In the genomic region with DNA sequence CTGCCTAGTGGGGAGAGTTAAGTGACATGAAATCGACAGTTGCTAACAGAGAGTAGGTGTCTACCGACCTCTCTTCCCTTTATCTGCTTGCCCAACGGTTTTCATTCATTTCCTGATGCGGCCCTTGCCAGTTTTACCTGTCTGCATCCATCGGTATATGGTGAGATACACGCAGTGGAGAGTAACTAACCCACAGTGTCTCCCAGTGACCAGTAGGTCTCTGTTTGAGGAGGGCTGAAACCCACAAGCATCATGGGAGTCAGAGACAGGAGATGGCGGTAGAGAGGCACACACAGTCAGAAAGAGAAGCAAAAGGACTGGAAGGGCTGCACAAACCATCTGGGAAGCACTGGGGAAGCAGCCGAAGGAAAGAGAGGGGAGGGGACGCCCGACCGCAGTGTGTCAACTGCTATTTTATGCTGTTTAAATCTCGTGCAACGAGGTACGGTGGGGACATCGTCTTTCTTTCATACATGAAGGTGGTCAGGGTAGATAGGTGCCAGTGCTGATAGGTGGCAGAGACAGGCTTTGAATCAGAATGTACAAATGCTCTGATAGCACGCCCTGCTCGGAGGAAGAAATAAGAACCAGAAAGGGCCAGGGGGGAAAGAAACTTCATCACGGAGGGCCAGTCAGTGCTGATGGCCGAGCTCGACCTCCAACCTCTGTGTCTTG, we compare ENCODE assay signal across 9 mouse cellular contexts. TPM values are rescaled to one million over a fixed set of nuclear protein-coding genes. Genes with fewer than 3 reads are reported as not detected.
DNase-seq lines count a peak whose midpoint lies in the region; ATAC-seq and TF ChIP-seq lines count a peak whose summit lies in the region.
"Had no signal": no experiment of that assay in that cellular context is flagged by ENCODE, and none has a peak within 500 bp of the region (broad histone marks: within the 10 kb centered on the region; RNA-seq: fewer than 3 reads in every experiment).

No protein-coding gene starts in this region.

- H3K9ac ChIP-seq in intestine, postnatal 0 days (ENCODE audit: low read depth, low read length) = no peak overlapping the region
- no peak overlapping the region for H3K9ac ChIP-seq in intestine, embryonic 15.5 days
- H3K9ac ChIP-seq in liver, embryonic 15.5 days = 0 out of 2 replicates have a peak overlapping the region, but pooled peaks have one; percentile 4
- no peak overlapping the region for H3K9ac ChIP-seq in heart, embryonic 11.5 days (ENCODE audit: low read depth, low read length)

- H3K4me3 ChIP-seq in intestine, postnatal 0 days (ENCODE audit: low read depth, low read length) = no peak overlapping the region
- no peak overlapping the region for H3K4me3 ChIP-seq in intestine, embryonic 15.5 days (replicated peaks)
- H3K4me3 ChIP-seq in liver, embryonic 15.5 days (replicated peaks) = no peak overlapping the region
- no peak overlapping the region for H3K4me3 ChIP-seq in heart, embryonic 11.5 days (ENCODE audit: low read depth, low read length)

- no peaks in the 10 kb centered on the region for H3K9me3 ChIP-seq in intestine, postnatal 0 days (ENCODE audit: control insufficient read depth)
- no peaks in the 10 kb centered on the region for H3K9me3 ChIP-seq in intestine, embryonic 15.5 days
- no peaks in the 10 kb centered on the region for H3K9me3 ChIP-seq in liver, embryonic 15.5 days (replicated peaks)
- H3K9me3 ChIP-seq in heart, embryonic 11.5 days (replicated peaks; ENCODE audit: control insufficient read depth, low read length) = peaks cover 4% of the 10 kb centered on the region; the same call in 1 of the 2 replicates

- ATAC-seq in intestine, postnatal 0 days = no peak
- no peak for ATAC-seq in intestine, embryonic 15.5 days
- peak; percentile 16 for ATAC-seq in CD4-positive, CD25-positive, alpha-beta regulatory T cell, adult 4 months
- ATAC-seq in liver, embryonic 15.5 days (ENCODE audit: insufficient read depth) = peak; percentile 55
- ATAC-seq in heart, embryonic 11.5 days (replicated peaks; ENCODE audit: insufficient number of reproducible peaks, low FRiP score, low TSS enrichment) = no peak
- ATAC-seq: hindbrain, embryonic 16.5 days had no signal

- TF ChIP-seq CTCF in intestine, postnatal 0 days (IDR thresholded peaks at IDR 0.05; ENCODE audit: low read depth) = peak; percentile 49

- H3K4me1 ChIP-seq in intestine, postnatal 0 days (replicated peaks; ENCODE audit: control insufficient read depth, insufficient read depth, low read length) = no peaks in the 10 kb centered on the region
- H3K4me1 ChIP-seq in intestine, embryonic 15.5 days (replicated peaks) = 0 out of 2 replicates have a peak, but pooled peaks cover 4% of the 10 kb centered on the region
- peaks cover 15% of the 10 kb centered on the region for H3K4me1 ChIP-seq in liver, embryonic 15.5 days (replicated peaks)
- H3K4me1 ChIP-seq in heart, embryonic 11.5 days (ENCODE audit: control insufficient read depth, insufficient read depth, low read length) = peaks cover 3% of the 10 kb centered on the region; the same call in 1 of the 2 replicates

- no peak overlapping the region for H3K4me2 ChIP-seq in intestine, postnatal 0 days (replicated peaks; ENCODE audit: low read depth)
- no peak overlapping the region for H3K4me2 ChIP-seq in intestine, embryonic 15.5 days (replicated peaks)
- peak overlapping the region; percentile 52 for H3K4me2 ChIP-seq in liver, embryonic 15.5 days
- no peak overlapping the region for H3K4me2 ChIP-seq in heart, embryonic 11.5 days

- DNase-seq in c-Kit-positive CD71-positive TER-119-negative erythroid progenitor cells, embryonic 14.5 days (ENCODE audit: low read depth) = peak; percentile 33
- DNase-seq in embryo, embryonic 11 days = no peak
- DNase-seq in gastrocnemius, postnatal 25 days = no peak

- WGBS in intestine, postnatal 0 days = 79% methylated on average over 20 of the region's 20 CpGs
- 79% methylated on average over 20 of the region's 20 CpGs for WGBS in intestine, embryonic 15.5 days
- WGBS in liver, embryonic 15.5 days (ENCODE audit: insufficient replicate concordance) = 25% methylated on average over 20 of the region's 20 CpGs
- 65% methylated on average over 20 of the region's 20 CpGs for WGBS in heart, embryonic 11.5 days (ENCODE audit: insufficient replicate concordance)

- no peak overlapping the region for H3K27ac ChIP-seq in intestine, postnatal 0 days (ENCODE audit: low read depth, low read length)
- H3K27ac ChIP-seq in intestine, embryonic 15.5 days = no peak overlapping the region
- H3K27ac ChIP-seq in liver, embryonic 15.5 days (replicated peaks) = no peak overlapping the region
- no peak overlapping the region for H3K27ac ChIP-seq in heart, embryonic 11.5 days (ENCODE audit: low read depth, low read length)

- H3K27me3 ChIP-seq in intestine, postnatal 0 days (replicated peaks; ENCODE audit: control insufficient read depth, insufficient read depth, low read length) = no peaks in the 10 kb centered on the region
- H3K27me3 ChIP-seq in intestine, embryonic 15.5 days (replicated peaks) = no peaks in the 10 kb centered on the region
- no peaks in the 10 kb centered on the region for H3K27me3 ChIP-seq in liver, embryonic 15.5 days
- no peaks in the 10 kb centered on the region for H3K27me3 ChIP-seq in heart, embryonic 11.5 days (ENCODE audit: control insufficient read depth, insufficient read depth, low read length)

- H3K36me3 ChIP-seq in intestine, postnatal 0 days (ENCODE audit: control insufficient read depth, insufficient read depth) = peaks cover 5% of the 10 kb centered on the region; the same call in 1 of the 2 replicates
- peaks cover 5% of the 10 kb centered on the region; the same call in 1 of the 2 replicates for H3K36me3 ChIP-seq in intestine, embryonic 15.5 days
- H3K36me3 ChIP-seq in liver, embryonic 15.5 days (replicated peaks) = no peaks in the 10 kb centered on the region
- H3K36me3 ChIP-seq in heart, embryonic 11.5 days (ENCODE audit: control insufficient read depth, insufficient read depth, low read length) = peaks cover 2% of the 10 kb centered on the region; the same call in 1 of the 2 replicates

RNA-seq across cellular contexts. Expression of a gene that starts 23.8 kb away (rescaled TPM):
- 0.01 TPM in 1 of 2 replicates, not detected in the other for polyA plus RNA-seq in intestine, postnatal 0 days (2015; fragmentation: Nextera tagmentation; extraction: Ambion mirVana)
- polyA plus RNA-seq in intestine, embryonic 15.5 days (2015; fragmentation: Nextera tagmentation; extraction: Ambion mirVana) = 0.01 TPM in 1 of 2 replicates, not detected in the other
- under 1 TPM in 1 of 2 experiments, not detected in 1; 0.04 TPM for polyA plus RNA-seq in CD4-positive, CD25-positive, alpha-beta regulatory T cell, adult 4 months (2017; shearing (Covaris generic))
- 0.05 TPM in 2 replicates for polyA plus RNA-seq in liver, embryonic 15.5 days (2015; fragmentation: Nextera tagmentation; extraction: Ambion mirVana)
- 0.03 TPM in 1 of 2 replicates, not detected in the other for polyA plus RNA-seq in heart, embryonic 11.5 days (2014; fragmentation: Nextera tagmentation; extraction: Ambion mirVana)
- under 1 TPM in 1 of 2 experiments, not detected in 1; 0.03 TPM for total RNA-seq in gastrocnemius, postnatal 25 days (2021)

RNA-seq across cellular contexts. Expression of a gene that starts 53.9 kb away (rescaled TPM):
- 5.3 and 6.1 TPM in 2 replicates for polyA plus RNA-seq in intestine, postnatal 0 days (2015; fragmentation: Nextera tagmentation; extraction: Ambion mirVana)
- 5.0 and 5.5 TPM in 2 replicates for polyA plus RNA-seq in intestine, embryonic 15.5 days (2015; fragmentation: Nextera tagmentation; extraction: Ambion mirVana)
- polyA plus RNA-seq in CD4-positive, CD25-positive, alpha-beta regulatory T cell, adult 4 months (2017; shearing (Covaris generic)) = 10 to 100 TPM; 12.3 to 15.6 TPM
- polyA plus RNA-seq in liver, embryonic 15.5 days (2015; fragmentation: Nextera tagmentation; extraction: Ambion mirVana) = 12.4 and 15.0 TPM in 2 replicates
- 3.9 and 4.6 TPM in 2 replicates for polyA plus RNA-seq in heart, embryonic 11.5 days (2014; fragmentation: Nextera tagmentation; extraction: Ambion mirVana)
- 1 to 10 TPM; 1.2 to 1.7 TPM for total RNA-seq in gastrocnemius, postnatal 25 days (2021)

Comparison
In these comparisons a context has a peak if more than half of its experiments do, and no peak if none do; other contexts are left out.
1. ATAC-seq: peak in CD4-positive, CD25-positive, alpha-beta regulatory T cell, adult 4 months (single experiment) and liver, embryonic 15.5 days (single experiment); none in intestine, postnatal 0 days (single experiment), intestine, embryonic 15.5 days (single experiment) and heart, embryonic 11.5 days (single experiment).